Mouse (Mus musculus): Measurements from ENCODE around the gene Dpf2. TPM values are rescaled to one million over a fixed set of nuclear protein-coding genes. Genes with fewer than 3 reads are reported as not detected.

The Dpf2 gene
- polyA plus RNA-seq, 1 experiment: 99.0 TPM

- TF ChIP-seq CTCF (IDR thresholded peaks at IDR 0.05; ENCODE audit: extremely low read depth, insufficient read depth, low read length) (no peak), POLR2A (IDR thresholded peaks at IDR 0.05; ENCODE audit: extremely low read depth, insufficient read depth, low read length) (peak; percentile 50)
- peak overlapping the region; percentile 28 for H3K4me3 ChIP-seq (ENCODE audit: insufficient read depth, low read length)
- peak overlapping the region; percentile 96 for H3K27ac ChIP-seq (ENCODE audit: insufficient read depth, low read length)
- peaks cover 16% of the 10 kb centered on the region for H3K4me1 ChIP-seq (ENCODE audit: control insufficient read depth, insufficient read depth, low read length)
These were observed 66.1 kb downstream of the Dpf2 start for GRCm38 (mm10) chr19:5846557-5847305.

Other genes with a start within 250 kb of the Dpf2 start
- gene Sipa1, start 249.3 kb downstream of the Dpf2 start, polyA plus RNA-seq (2012; rRNA removed): 16.9 and 17.7 TPM in 2 replicates
- 21.1 and 23.1 TPM in 2 replicates for gene Map3k11, start 224.3 kb downstream of the Dpf2 start, polyA plus RNA-seq (2012; rRNA removed)
- 59.9 and 60.8 TPM in 2 replicates for gene Pcnx3, start 224.1 kb downstream of the Dpf2 start, polyA plus RNA-seq (2012; rRNA removed)
- gene Kcnk7, start 208.6 kb downstream of the Dpf2 start, polyA plus RNA-seq (2012; rRNA removed): 0.09 and 0.23 TPM in 2 replicates
- gene Ehbp1l1, start 186.7 kb downstream of the Dpf2 start, polyA plus RNA-seq (2012; rRNA removed): 16.5 and 17.0 TPM in 2 replicates
- gene Fam89b, start 183.4 kb downstream of the Dpf2 start, polyA plus RNA-seq (2012; rRNA removed): 46.7 and 58.6 TPM in 2 replicates
- 54.2 and 54.9 TPM in 2 replicates for gene Ltbp3, start 172.1 kb downstream of the Dpf2 start, polyA plus RNA-seq (2012; rRNA removed)
- gene Scyl1, start 141.6 kb downstream of the Dpf2 start, polyA plus RNA-seq (2012; rRNA removed): 120 and 124 TPM in 2 replicates
- gene Frmd8, start 37.7 kb downstream of the Dpf2 start, polyA plus RNA-seq (2012; rRNA removed): 17.1 and 22.1 TPM in 2 replicates
- gene Slc25a45, start 35.2 kb downstream of the Dpf2 start, polyA plus RNA-seq (2012; rRNA removed): 6.6 and 7.4 TPM in 2 replicates
- gene Tigd3, start 18.9 kb downstream of the Dpf2 start, polyA plus RNA-seq (2012; rRNA removed): 3.6 and 4.0 TPM in 2 replicates
- 12.6 and 16.4 TPM in 2 replicates for gene Cdc42ep2, start 11.8 kb upstream of the Dpf2 start, polyA plus RNA-seq (2012; rRNA removed)
- 11.7 and 12.9 TPM in 2 replicates for gene Pola2, start 51.2 kb upstream of the Dpf2 start, polyA plus RNA-seq (2012; rRNA removed)
- not detected in 2 replicates for gene Slc22a20, start 73.1 kb upstream of the Dpf2 start, polyA plus RNA-seq (2012; rRNA removed)
- gene Capn1, start 102.9 kb upstream of the Dpf2 start, polyA plus RNA-seq (2012; rRNA removed): 18.5 and 20.1 TPM in 2 replicates
- 25.4 and 27.5 TPM in 2 replicates for gene Syvn1, start 133.6 kb upstream of the Dpf2 start, polyA plus RNA-seq (2012; rRNA removed)
- 41.4 and 44.4 TPM in 2 replicates for gene Mrpl49, start 144.8 kb upstream of the Dpf2 start, polyA plus RNA-seq (2012; rRNA removed)
- 920 and 922 TPM in 2 replicates for gene Fau, start 144.8 kb upstream of the Dpf2 start, polyA plus RNA-seq (2012; rRNA removed)
- 58.0 and 58.9 TPM in 2 replicates for gene Znhit2, start 148.2 kb upstream of the Dpf2 start, polyA plus RNA-seq (2012; rRNA removed)
- 59.3 and 60.1 TPM in 2 replicates for gene Tm7sf2, start 155.4 kb upstream of the Dpf2 start, polyA plus RNA-seq (2012; rRNA removed)
- gene Vps51, start 164.2 kb upstream of the Dpf2 start, polyA plus RNA-seq (2012; rRNA removed): 97.2 and 98.2 TPM in 2 replicates
- gene Tmem262, start 167.0 kb upstream of the Dpf2 start, polyA plus RNA-seq (2012; rRNA removed): not detected in 2 replicates
- 0.67 and 0.83 TPM in 2 replicates for gene Gm28374, start 169.2 kb upstream of the Dpf2 start, polyA plus RNA-seq (2012; rRNA removed)
- gene Zfpl1, start 171.9 kb upstream of the Dpf2 start, polyA plus RNA-seq (2012; rRNA removed): 81.1 and 83.9 TPM in 2 replicates
- 0.15 and 0.44 TPM in 2 replicates for gene Cdca5, start 172.0 kb upstream of the Dpf2 start, polyA plus RNA-seq (2012; rRNA removed)
- gene AC131692.1, start 181.4 kb upstream of the Dpf2 start, polyA plus RNA-seq (2012; rRNA removed): not detected in 2 replicates
- 0.13 and 0.21 TPM in 2 replicates for gene Naaladl1, start 192.8 kb upstream of the Dpf2 start, polyA plus RNA-seq (2012; rRNA removed)
- 31.8 and 35.1 TPM in 2 replicates for gene Sac3d1, start 205.6 kb upstream of the Dpf2 start, polyA plus RNA-seq (2012; rRNA removed)
- gene Snx15, start 215.3 kb upstream of the Dpf2 start, polyA plus RNA-seq (2012; rRNA removed): 63.8 and 68.9 TPM in 2 replicates
- gene Batf2, start 228.0 kb upstream of the Dpf2 start, polyA plus RNA-seq (2012; rRNA removed): 0.50 and 0.57 TPM in 2 replicates
- gene Arl2, start 228.5 kb upstream of the Dpf2 start, polyA plus RNA-seq (2012; rRNA removed): 123 and 135 TPM in 2 replicates